Mouse (Mus musculus) v-Abl transformed pro-B cells (cell line): Measurements from ENCODE around the gene Ercc1.

Experiments
- in situ Hi-C, 2 experiments: fragments of 400-800 bp; cut with MboI; formaldehyde crosslinking; loops; one replicate each; pipeline ENCODE4 v1.15.1; 2025; ENCODE audit not compliant: unreplicated experiment in 2 of 2

Gene Ercc1

DNA sequence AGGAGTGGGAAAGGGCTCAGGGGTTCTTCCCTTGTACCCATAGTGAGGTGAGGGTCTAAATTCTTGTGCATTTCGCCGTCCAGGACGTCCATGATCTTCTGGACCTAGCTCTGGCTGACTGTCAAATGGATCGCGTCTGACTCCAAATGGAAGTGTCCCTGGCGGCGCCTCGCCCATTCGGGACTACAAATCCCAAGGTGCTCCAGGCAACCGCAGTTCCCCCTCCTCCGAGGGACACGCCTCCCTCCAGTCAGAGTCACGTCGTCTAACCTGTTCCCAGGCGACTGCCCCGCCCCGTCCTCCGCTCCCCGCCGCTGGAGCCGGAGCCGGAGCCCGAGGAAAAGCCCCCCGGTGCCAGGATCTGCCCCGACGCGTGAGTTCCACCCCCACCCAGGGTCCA is 16.4 kb downstream of the Ercc1 start:
- in situ Hi-C loops = loop anchor here in 1 of 2 experiments (5.0 kb wide), 1 partner anchor 179 kb away; no protein-coding TSS in a partner anchor

DNA sequence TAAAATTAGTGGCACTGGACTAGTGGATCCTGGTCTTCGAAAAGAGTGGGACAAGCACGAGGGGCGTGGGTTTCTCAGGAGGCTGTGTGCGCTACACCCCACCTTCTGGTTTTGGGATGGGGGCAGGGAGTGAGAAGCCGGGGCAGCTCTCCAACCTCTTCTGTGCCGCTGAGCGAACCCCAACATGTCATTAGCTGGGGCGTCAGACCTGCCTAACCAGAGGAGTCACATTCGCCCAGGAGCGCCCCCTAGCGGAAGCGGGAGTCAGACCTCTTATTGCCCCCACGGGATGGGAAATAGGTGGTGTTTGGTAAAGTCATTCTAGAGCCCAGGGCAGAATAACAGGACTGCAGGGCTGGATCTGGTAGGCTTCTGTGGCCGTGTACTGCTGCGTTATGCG is 17.1 kb downstream of the Ercc1 start:
- in situ Hi-C loops = loop anchor here in 1 of 2 experiments (5.0 kb wide), 1 partner anchor 179 kb away; no protein-coding TSS in a partner anchor

DNA sequence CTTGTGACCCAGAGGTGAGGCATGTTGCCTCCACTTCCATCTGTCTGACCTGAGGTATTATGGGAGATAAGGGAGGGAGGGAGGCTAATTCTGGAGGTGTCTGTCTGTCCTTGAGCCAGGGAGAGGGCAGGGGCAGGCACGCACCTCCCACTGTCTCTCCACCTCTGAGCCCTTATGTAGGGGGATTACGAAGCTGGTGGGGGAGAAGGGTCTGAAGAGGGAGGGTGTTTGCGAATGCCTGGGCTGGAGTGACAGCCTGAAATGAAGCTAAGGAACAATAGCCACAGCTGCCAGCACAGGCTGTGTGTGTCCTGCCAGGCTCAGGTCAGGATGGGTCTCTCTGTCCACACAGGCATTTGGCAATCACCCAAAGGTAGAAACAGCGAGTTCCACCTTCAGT is 17.7 kb downstream of the Ercc1 start:
- in situ Hi-C loops = loop anchor here in 1 of 2 experiments (5.0 kb wide), 1 partner anchor 180 kb away; no protein-coding TSS in a partner anchor

DNA sequence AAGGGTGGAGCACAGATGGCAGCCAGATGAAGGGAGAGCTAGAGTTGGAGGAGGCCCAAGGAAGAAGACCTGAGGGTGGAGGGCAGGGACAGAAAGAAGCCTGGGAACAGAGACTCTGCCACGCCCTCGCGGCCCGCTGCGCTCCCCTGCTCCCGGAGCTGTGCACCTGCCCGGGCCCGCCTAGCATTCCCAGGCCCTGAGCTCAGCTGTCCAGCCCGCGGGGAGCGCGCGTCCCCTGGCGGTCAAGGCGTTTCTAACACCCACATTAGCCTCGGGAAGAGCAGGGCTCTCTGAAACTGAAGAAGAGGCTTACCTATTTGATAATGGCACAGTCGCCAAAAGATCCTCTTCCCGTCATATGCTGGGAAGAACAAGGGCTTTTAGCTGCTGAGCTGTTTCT is 19.3 kb downstream of the Ercc1 start:
- in situ Hi-C loops = loop anchor here in 1 of 2 experiments (5.0 kb wide), 1 partner anchor 182 kb away; no protein-coding TSS in a partner anchor

DNA sequence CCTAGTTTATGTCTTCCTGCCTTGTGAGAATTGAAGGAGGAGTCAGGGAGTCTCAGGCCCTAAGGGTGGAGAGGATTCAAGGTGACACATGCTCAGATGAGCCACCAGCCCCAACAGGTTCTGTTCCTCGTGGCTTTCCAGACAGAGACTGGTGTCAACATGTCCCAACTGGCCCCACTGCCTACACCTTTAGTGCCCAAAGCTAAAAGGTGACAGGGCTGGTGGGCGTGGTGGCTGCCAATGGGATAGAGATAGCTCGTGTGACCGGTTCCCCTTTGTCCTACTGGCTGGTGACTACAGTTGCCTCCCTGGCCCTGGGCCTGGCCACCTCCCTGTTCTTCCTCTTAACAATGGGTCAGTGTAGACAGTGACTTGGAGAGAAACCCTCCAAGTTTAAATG is 20.8 kb downstream of the Ercc1 start:
- in situ Hi-C loops = no loop called here

DNA sequence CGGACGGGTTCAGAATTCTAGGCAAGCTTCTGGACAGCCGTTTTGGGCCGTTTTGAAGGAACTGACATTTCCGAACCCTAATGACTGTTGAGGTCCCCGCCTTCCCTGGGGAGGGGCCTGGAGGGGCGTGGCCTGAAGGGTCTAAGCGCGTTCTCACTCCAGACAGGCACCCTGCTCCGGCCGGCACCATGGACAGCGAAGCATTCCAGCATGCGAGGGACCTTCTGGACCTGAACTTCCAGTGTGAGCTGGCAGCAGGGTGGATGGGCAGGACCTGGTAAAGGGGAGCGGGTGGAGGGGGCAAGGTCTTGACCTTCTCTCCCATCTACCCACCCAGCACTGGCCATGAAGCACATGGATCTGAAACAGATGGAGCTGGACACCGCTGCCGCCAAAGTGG is 23.8 kb downstream of the Ercc1 start:
- in situ Hi-C loops = no loop called here

DNA sequence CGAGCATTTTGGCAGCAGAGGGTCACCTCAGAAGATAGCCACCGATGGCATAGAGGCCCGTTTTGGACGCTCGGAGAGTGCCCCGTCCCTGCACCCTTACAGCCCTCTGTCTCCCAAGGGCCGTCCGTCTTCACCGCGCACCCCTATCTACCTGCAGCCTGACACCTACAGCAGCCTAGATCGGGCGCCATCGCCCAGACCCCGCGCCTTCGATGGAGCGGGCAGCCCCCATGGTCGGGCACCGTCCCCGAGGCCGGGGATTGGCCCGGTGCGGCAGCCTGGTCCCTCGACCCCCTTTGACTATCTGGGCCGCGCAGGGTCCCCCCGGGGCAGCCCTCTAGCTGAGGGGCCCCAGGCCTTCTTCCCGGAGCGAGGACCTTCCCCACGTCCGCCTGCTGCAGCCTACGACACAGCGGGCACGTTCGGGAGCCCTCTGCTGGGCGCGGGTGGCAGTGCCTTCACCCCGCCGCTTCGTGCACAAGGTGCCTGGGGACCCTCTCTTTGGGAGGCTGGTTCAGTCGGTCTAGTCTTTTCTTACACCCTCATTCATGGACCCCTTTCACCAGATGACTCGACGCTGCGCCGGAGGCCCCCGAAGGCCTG is 25.3 kb downstream of the Ercc1 start:
- in situ Hi-C loops = no loop called here

DNA sequence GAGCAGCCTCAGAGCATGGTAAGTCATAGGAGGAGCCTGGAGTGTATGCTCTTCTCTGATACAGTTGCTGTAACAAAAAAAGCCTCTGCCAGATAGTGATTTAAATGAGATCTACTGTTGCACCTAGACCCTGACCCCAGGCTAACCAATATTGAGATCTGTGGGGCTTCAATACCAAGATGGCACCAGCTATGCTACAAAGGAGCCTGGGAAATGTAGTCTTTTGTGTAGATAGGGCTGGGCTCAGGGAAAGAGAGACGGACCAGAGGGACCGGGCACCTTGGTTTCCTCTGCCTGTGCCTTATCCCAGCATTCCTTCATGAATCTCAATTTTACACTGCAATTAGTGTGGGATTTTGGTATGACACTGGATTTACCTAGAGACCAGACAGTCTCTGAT is 28.8 kb downstream of the Ercc1 start:
- in situ Hi-C loops = no loop called here

DNA sequence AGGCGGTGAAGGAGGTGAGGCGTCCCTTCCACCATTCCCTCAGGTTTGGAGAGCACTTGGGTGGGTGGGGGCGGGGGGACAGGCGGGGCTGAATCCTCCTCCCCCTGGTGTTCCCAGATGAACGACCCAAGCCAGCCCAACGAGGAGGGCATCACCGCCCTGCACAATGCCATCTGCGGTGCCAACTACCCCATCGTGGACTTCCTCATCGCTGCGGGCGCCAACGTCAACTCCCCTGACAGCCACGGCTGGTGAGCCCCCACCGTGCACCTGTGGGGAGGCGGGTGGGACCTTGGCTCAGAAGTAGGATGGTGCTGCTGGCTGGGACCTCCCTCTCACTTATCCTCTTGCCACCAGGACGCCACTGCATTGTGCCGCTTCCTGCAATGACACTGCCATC is 30.8 kb downstream of the Ercc1 start:
- in situ Hi-C loops = no loop called here

DNA sequence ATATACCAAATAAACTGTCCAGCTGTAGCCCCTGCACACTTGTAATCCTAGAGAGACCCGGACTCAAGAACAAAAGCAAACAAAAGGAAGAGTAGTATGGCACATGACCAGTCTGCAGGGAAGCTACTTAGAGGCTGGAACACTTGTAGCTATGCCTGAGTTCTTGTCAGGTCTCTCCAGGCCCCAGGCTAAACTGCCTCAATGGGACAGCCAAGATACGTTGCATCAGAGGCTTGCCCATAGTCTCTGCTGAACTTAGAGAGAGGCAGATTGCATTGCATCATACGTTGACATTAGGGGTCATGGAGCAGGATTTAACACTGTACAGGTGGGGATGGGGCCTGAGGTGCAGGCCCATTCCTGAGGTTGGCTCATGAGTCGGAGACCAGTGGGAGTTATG is 31.4 kb downstream of the Ercc1 start:
- in situ Hi-C loops = no loop called here

DNA sequence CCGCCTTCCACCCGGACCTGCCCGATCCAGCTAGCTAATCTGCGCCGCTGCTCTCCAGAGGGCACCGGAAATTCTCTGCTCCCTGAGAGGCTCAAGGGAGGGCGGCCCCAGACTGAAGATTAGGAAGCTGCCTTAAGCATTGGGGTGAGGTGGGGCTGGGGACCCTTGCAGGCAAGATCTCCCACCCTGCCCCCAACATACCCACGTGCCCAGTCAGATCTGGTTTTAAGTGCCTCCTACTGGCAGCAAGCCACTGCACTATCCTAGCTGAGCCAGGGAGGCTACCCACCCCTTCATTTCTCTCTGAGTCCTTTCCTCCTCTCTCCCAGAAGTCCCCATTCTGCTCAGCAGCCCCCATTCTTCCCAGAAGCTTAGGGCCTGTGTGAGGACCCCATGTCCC is 33.5 kb downstream of the Ercc1 start:
- in situ Hi-C loops = no loop called here

DNA sequence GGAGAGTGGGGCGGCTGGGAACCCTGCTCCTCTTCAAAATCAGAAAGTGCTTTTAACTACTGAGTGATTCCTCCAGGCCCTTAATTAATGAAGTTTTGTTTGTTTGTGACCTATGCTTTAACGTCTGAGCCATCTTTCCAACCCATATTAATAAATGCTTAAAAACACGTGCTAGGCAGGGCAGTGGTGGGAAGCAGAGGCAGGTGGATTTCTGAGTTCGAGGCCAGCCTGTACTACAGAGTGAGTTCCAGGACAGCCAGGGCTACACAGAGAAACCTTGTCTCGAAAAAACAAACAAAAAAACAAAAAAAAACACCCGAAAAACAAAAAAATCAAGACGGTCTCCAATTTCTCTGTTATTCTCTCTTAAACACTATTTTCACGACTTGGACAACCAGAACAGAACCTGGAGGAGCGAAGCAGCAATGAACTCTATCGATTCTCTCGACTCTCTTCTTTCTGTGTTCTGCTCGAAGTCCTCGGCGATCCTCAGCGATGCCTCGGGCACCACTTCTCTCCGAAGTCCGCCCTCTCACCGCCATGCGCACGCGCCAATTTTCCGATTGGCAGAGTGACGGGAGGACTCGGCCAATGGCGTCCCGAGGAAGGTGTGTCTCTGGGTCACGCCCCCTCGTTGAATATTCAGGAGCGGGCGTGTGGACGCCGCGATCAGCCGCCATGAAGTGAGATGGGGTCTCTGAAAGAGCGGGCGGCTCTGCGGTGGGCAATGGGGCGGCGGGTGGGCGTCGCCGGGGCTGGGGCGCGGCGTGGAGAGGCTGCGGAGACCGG is 37.0 kb downstream of the Ercc1 start, which contains the start of gene Ercc2:
TSS of gene Ercc2 (plus strand) at position 634 of the 789 bp plus-strand sequence.
- in situ Hi-C loops = no loop called here

DNA sequence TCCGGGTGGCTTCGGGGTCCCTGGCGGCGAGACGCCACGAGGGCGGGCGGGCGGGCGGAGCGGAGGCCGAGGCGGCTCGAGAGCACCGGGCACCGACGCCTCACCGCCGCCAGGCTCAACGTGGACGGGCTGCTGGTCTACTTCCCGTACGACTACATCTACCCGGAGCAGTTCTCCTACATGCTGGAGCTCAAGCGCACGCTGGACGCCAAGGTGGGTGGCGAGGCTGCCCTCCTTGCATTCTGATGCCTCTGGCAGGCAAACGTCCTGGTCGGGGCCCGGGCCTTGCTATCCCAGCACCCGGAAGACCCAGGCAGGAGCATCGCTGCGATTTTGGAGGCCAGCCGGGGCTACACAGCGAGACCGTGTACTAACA is 37.6 kb downstream of the Ercc1 start:
- in situ Hi-C loops = no loop called here

DNA sequence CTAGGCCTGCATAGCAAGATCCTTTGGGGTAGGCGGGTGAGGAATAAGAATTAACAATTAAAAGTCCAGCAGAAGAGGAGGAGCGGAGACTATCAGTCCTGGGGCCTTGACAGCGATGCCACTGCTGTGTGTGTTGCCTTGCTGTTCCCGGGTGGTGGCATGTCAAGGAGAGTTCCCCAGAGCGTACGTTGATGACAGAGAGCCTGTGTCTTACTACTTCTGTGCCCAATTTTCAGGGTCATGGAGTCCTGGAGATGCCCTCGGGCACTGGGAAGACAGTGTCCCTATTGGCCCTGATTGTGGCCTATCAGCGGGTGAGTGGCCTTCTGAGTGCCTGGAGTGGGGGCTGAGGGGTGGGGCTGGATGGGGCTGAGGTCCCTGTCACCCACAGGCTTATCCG is 39.1 kb downstream of the Ercc1 start:
- in situ Hi-C loops = no loop called here

DNA sequence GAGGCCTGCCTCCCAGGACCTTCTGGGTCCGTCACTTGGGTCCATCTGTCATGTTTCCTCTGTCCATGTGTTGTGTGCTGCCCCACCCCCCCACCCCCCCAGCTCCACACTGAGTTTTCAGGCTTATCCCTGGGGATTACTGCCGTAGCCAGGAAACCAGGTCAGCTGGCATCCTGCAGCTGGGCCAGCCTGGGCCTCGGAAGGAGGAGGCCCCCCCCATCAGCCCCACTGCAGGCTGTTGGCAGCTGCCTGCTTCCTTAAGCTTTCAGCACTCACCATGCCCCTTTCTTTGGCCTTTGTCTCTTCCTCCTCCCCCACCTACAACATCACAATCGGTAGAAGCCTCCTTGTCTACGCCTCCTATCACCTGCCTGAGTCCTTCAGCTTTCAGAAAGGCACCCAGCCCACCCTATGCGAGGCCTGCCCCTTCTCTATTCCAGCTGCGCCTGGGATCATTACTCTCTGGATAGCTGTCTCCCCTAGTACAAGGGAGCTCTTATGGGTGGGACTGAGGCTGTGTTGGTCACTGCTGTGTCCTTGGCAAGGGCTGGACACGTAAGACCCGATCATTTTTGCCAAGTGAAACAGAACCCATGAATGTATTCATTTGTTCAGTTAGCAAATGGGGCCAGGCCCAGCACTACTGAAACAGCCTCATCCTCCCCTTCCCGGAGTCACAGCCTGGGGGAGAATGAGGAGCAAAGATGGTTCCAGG is 44.3 kb downstream of the Ercc1 start:
- in situ Hi-C loops = no loop called here

DNA sequence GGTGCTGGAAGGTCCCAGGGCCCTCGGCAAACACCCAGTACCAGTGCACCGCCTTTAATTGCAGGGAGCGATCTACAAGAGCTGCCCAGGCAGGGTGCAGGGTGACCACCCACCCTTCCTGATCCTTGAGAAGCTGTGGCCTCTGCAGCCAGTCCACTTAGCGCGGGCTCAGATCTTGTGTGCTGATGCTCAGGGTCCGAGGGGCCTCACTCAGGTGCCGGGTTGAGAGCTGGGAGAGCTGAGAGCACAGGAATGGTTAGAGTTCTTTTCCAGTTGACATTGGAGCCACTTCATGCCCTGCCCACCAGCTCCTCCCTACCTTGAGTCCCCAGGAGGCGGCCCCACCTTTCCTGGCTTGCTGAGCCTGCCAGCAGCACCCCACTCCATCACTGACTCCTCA is 49.9 kb downstream of the Ercc1 start:
- in situ Hi-C loops = no loop called here

DNA sequence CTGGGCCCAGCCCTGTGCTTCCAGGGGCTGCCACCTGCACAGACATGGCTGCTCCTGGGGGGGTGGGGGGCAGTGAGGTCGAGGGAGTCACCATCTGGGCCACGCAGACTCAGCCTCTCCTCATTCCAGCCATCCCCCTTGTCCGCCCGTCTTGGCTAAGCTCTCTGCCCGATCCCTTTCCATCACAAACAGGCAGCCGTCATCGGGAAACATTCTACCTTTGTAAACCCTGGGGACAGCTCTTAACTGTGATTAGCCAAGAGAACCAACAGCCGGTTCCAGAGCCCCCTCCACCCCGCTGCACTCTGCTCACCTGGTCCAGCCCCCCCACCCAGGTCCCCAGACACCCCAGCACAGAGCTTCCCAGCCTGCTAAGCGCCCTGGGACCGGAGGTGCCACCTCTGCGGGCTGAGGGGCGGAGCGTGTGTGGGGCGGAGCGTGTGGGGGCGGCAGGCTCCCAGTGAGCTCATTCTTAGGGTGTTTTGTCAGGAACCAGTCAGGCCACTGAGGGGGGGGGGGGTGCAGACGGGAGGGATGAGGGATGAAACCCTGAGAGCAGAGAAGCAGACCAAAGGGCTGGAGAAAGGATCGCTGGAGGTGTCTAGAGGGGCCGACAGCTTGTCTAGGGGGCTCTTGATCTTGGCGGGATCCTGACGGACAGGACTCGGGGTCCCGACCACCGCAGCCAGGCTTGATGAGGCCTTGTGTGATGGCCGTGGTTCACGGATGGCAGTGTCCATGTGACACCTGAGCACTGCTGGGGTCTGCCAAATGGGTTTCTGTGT is 55.1 kb downstream of the Ercc1 start:
- in situ Hi-C loops = loop anchor here (10.0 kb wide), 3 partner anchors 395 to 475 kb away; partner anchors contain the start of genes Cblc (in 1 of the 2) and Ceacam16 (in 1 of the 2)

DNA sequence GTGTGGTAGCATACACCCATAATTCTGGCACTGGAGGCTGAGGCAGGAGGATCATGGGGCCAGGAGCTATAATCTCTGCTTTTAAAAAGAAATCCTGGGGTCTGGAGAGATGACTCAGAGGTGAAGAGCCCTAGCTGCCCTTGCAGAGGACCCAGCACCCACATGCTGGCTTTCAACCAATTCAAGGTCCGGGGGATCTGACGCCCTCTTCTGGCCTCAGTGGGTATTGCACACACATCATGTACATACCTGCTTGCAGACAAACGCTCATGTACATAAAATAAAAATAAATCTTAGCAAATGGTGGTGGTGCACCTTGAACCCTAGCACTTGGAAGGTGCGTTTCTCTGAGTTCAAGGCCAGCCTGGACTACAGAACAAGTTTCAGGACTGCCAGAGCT is 56.4 kb downstream of the Ercc1 start:
- in situ Hi-C loops = loop anchor here (10.0 kb wide), 3 partner anchors 394 to 474 kb away; partner anchors contain the start of genes Cblc (in 1 of the 2) and Ceacam16 (in 1 of the 2)

DNA sequence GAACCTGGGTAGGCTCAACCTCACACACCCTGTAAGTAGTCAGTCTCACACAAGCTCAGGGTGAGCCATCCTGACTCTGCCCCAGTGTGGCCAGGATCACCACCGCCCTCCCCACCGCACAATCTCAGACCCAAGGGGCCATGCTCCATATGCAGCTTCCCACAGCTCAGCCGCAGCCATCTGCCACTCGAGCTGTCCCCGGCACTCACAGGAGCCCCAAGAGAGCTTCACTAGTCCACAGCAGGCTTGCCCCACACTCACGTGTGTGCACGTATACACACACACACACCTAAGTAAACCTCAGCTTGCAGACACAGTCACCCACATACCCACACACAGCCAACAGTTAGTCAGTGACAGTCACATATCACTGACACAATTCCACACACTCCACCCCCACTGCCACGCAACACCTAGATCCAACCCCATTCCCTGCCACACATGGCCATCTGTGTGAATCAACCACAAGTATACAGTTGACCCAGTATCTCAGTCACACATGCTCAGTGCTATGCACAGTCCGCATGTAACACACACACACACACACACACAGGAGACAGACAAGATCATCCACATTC is 58.0 kb downstream of the Ercc1 start:
- in situ Hi-C loops = loop anchor here (10.0 kb wide), 3 partner anchors 392 to 472 kb away; partner anchors contain the start of genes Cblc (in 1 of the 2) and Ceacam16 (in 1 of the 2)
